In the genomic region with DNA sequence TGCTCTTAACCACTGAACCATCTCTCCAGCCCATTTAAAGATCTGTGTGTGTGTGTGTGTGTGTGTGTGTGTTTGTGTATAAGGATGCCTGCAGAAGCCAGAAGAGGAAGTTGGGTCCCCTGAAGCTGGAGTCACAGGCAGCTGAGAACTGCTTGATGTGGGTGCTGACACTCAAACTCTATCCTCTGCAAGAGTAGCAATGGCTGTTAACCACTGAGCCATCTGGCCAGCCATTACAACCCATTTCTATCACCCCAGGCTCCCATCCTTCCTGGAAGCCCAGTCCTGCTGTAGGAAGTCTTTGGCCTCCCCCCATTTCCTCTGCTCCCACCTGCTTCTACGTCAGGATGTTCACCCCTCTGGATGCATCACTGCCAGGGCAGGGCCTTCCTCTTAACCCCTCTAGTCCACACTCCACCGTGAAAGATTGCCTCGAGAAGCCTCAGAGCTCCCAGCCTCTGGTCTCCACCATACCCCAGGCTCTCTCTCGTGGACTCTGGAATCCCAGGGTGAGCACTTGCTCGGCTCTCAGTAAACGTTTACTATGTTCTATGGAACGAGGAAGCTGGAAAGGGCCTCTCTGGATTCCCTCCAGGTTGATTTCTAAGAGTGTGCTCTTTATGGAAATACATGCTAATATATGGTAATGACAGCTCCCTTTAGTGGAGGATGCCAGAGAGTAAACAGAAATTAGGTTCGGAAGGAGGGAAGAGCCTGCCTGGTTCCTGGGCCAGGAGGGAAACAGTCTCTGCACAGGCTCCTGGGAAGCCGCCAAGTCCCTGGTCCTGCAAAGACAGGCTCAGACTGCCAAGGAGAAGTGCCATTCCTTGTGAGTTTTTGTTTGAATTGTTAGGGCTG, we compare ENCODE assay signal across 8 mouse cellular contexts. TPM values are rescaled to one million over a fixed set of nuclear protein-coding genes. Genes with fewer than 3 reads are reported as not detected.
DNase-seq lines count a peak whose midpoint lies in the region; ATAC-seq lines count a peak whose summit lies in the region.
"Had no signal": no experiment of that assay in that cellular context is flagged by ENCODE, and none has a peak within 500 bp of the region (broad histone marks: within the 10 kb centered on the region; RNA-seq: fewer than 3 reads in every experiment).

No protein-coding gene starts in this region.

- no peak overlapping the region for H3K4me3 ChIP-seq in hindbrain, embryonic 14.5 days (replicated peaks; ENCODE audit: low read length)
- H3K4me3 ChIP-seq in hindbrain, embryonic 12.5 days, result no peak overlapping the region
- H3K4me3 ChIP-seq in midbrain, embryonic 15.5 days, result no peak overlapping the region
- H3K4me3 ChIP-seq: limb, embryonic 12.5 days had no signal

- H3K27me3 ChIP-seq in hindbrain, embryonic 14.5 days (ENCODE audit: control insufficient read depth, insufficient read depth, low read length), result no peaks in the 10 kb centered on the region
- H3K27me3 ChIP-seq in hindbrain, embryonic 12.5 days, result peaks cover 10% of the 10 kb centered on the region
- H3K27me3 ChIP-seq in midbrain, embryonic 15.5 days (replicated peaks), result no peaks in the 10 kb centered on the region
- H3K27me3 ChIP-seq: limb, embryonic 12.5 days had no signal

- peak overlapping the region; percentile 55; the same call in 1 of the 2 replicates for H3K27ac ChIP-seq in hindbrain, embryonic 14.5 days
- H3K27ac ChIP-seq in hindbrain, embryonic 12.5 days, result no peak overlapping the region
- H3K27ac ChIP-seq in midbrain, embryonic 15.5 days, result peak overlapping the region; percentile 54
- H3K27ac ChIP-seq: limb, embryonic 12.5 days had no signal

- WGBS in hindbrain, embryonic 14.5 days, result 40% methylated on average over 9 of the region's 9 CpGs
- 61% methylated on average over 9 of the region's 9 CpGs for WGBS in hindbrain, embryonic 12.5 days
- 32% methylated on average over 9 of the region's 9 CpGs for WGBS in midbrain, embryonic 15.5 days

- H3K4me1 ChIP-seq in hindbrain, embryonic 14.5 days (replicated peaks; ENCODE audit: control insufficient read depth, insufficient read depth, low read length), result peaks cover 17% of the 10 kb centered on the region
- peaks cover 21% of the 10 kb centered on the region for H3K4me1 ChIP-seq in hindbrain, embryonic 12.5 days
- peaks cover 28% of the 10 kb centered on the region for H3K4me1 ChIP-seq in midbrain, embryonic 15.5 days

- H3K4me2 ChIP-seq in hindbrain, embryonic 14.5 days (replicated peaks), result no peak overlapping the region
- no peak overlapping the region for H3K4me2 ChIP-seq in hindbrain, embryonic 12.5 days (replicated peaks)
- no peak overlapping the region for H3K4me2 ChIP-seq in midbrain, embryonic 15.5 days
- H3K4me2 ChIP-seq: limb, embryonic 12.5 days had no signal

- H3K9me3 ChIP-seq in hindbrain, embryonic 14.5 days (ENCODE audit: control insufficient read depth, low read length), result no peaks in the 10 kb centered on the region
- no peaks in the 10 kb centered on the region for H3K9me3 ChIP-seq in hindbrain, embryonic 12.5 days (replicated peaks)
- H3K9me3 ChIP-seq in midbrain, embryonic 15.5 days, result no peaks in the 10 kb centered on the region

- ATAC-seq in hindbrain, embryonic 14.5 days (ENCODE audit: low FRiP score), result no peak
- no peak for ATAC-seq in hindbrain, embryonic 12.5 days (ENCODE audit: low FRiP score)
- ATAC-seq in midbrain, embryonic 15.5 days (replicated peaks), result no peak

- H3K9ac ChIP-seq in hindbrain, embryonic 14.5 days, result no peak overlapping the region
- no peak overlapping the region for H3K9ac ChIP-seq in hindbrain, embryonic 12.5 days
- no peak overlapping the region for H3K9ac ChIP-seq in midbrain, embryonic 15.5 days
- H3K9ac ChIP-seq: limb, embryonic 12.5 days had no signal

- no peak for DNase-seq in hindbrain, embryonic 14.5 days (ENCODE audit: low spot score)
- DNase-seq in Muller cell, postnatal 12 days (ENCODE audit: inconsistent ontology term), result peak; percentile 20
- DNase-seq in cerebellum, postnatal 10 days, result peak; percentile 80 to 88
- peak; percentile 59 to 65 for DNase-seq in kidney, postnatal 4 days
- peak; percentile 43 to 66 for DNase-seq in thymus, postnatal 36 days

- H3K36me3 ChIP-seq in hindbrain, embryonic 14.5 days (replicated peaks; ENCODE audit: control insufficient read depth, insufficient read depth), result peaks cover 11% of the 10 kb centered on the region
- H3K36me3 ChIP-seq in hindbrain, embryonic 12.5 days, result peaks cover 19% of the 10 kb centered on the region
- H3K36me3 ChIP-seq in midbrain, embryonic 15.5 days (replicated peaks), result peaks cover 7% of the 10 kb centered on the region; the same call in 1 of the 2 replicates

RNA-seq across cellular contexts. Expression of a gene that starts 3.3 kb away (rescaled TPM):
- 34.6 and 37.5 TPM in 2 replicates for polyA plus RNA-seq in hindbrain, embryonic 14.5 days (2014; fragmentation: Nextera tagmentation; extraction: Ambion mirVana)
- polyA plus RNA-seq in hindbrain, embryonic 12.5 days (2016; fragmentation: Nextera tagmentation; extraction: Ambion mirVana), result 19.0 and 21.3 TPM in 2 replicates
- 52.0 and 53.2 TPM in 2 replicates for polyA plus RNA-seq in midbrain, embryonic 15.5 days (2015; fragmentation: Nextera tagmentation; extraction: Ambion mirVana)

RNA-seq across cellular contexts. Expression of a gene that starts 24.9 kb away (rescaled TPM):
- polyA plus RNA-seq in hindbrain, embryonic 14.5 days (2014; fragmentation: Nextera tagmentation; extraction: Ambion mirVana), result 59.0 and 61.7 TPM in 2 replicates
- polyA plus RNA-seq in hindbrain, embryonic 12.5 days (2016; fragmentation: Nextera tagmentation; extraction: Ambion mirVana), result 62.9 and 71.2 TPM in 2 replicates
- polyA plus RNA-seq in midbrain, embryonic 15.5 days (2015; fragmentation: Nextera tagmentation; extraction: Ambion mirVana), result 54.8 and 55.6 TPM in 2 replicates

RNA-seq across cellular contexts. Expression of a gene that starts 37.9 kb away (rescaled TPM):
- 16.7 and 17.1 TPM in 2 replicates for polyA plus RNA-seq in hindbrain, embryonic 14.5 days (2014; fragmentation: Nextera tagmentation; extraction: Ambion mirVana)
- 23.0 and 23.3 TPM in 2 replicates for polyA plus RNA-seq in hindbrain, embryonic 12.5 days (2016; fragmentation: Nextera tagmentation; extraction: Ambion mirVana)
- polyA plus RNA-seq in midbrain, embryonic 15.5 days (2015; fragmentation: Nextera tagmentation; extraction: Ambion mirVana), result 22.3 and 22.8 TPM in 2 replicates

RNA-seq across cellular contexts. Expression of a gene that starts 38.0 kb away (rescaled TPM):
- 18.2 and 20.5 TPM in 2 replicates for polyA plus RNA-seq in hindbrain, embryonic 14.5 days (2014; fragmentation: Nextera tagmentation; extraction: Ambion mirVana)
- polyA plus RNA-seq in hindbrain, embryonic 12.5 days (2016; fragmentation: Nextera tagmentation; extraction: Ambion mirVana), result 34.5 and 36.6 TPM in 2 replicates
- 28.6 and 30.7 TPM in 2 replicates for polyA plus RNA-seq in midbrain, embryonic 15.5 days (2015; fragmentation: Nextera tagmentation; extraction: Ambion mirVana)

RNA-seq across cellular contexts. Expression of a gene that starts 57.4 kb away (rescaled TPM):
- polyA plus RNA-seq in hindbrain, embryonic 14.5 days (2014; fragmentation: Nextera tagmentation; extraction: Ambion mirVana), result 209 and 235 TPM in 2 replicates
- 187 and 217 TPM in 2 replicates for polyA plus RNA-seq in hindbrain, embryonic 12.5 days (2016; fragmentation: Nextera tagmentation; extraction: Ambion mirVana)
- polyA plus RNA-seq in midbrain, embryonic 15.5 days (2015; fragmentation: Nextera tagmentation; extraction: Ambion mirVana), result 196 and 200 TPM in 2 replicates
